Mouse (Mus musculus): ENCODE results near the gene Bcar3.

DNA sequence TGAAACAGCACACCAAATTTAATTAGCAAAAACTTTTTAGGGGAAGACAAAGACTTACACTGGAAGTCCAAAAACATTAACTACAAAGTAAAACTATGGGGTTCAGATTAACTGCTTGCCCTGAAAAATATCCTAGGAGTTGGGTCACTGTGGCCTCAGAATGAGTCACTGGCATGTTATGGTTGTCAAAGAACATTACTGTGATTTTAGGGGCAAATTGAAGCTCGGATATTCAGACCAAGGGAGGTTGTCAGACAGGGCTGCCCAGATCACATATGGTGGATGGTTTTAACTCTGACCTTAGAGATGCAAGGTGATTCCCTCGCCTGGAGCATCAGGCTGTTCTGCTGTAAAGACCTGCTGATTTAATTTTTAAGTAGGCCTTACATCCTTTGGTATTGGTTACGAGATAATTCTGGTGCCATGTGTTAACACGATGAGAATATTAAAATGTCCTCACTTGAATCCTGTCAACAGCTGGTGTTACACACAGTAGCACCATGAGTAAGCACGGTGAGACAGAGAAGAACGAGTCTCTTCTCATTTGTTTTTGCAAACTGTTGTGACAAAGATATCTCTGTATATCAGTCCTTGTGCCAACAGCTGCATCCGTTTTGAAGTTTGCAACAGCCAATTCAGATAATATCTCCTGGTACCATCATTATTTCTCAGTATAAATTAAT, 144.3 kb downstream of the Bcar3 start:
- no peak for TF ChIP-seq USF1 (IDR thresholded peaks at IDR 0.05; ENCODE audit: low read depth, low read length)
- no peak for TF ChIP-seq MEF2A (IDR thresholded peaks at IDR 0.05; ENCODE audit: extremely low read depth, insufficient replicate concordance, low read depth, low read length, poor library complexity, severe bottlenecking)
- TF ChIP-seq CTCF (IDR thresholded peaks at IDR 0.05 in 2 of 3, conservative IDR thresholded peaks at IDR 0.05 in 1 of 3; ENCODE audit: control insufficient read depth in 1 of 3, insufficient read depth in 1 of 3, low read depth in 2 of 3, low read length in 3 of 3, poor library complexity in 1 of 3, severe bottlenecking in 1 of 3): no peak
- no peak for TF ChIP-seq POLR2A (IDR thresholded peaks at IDR 0.05; ENCODE audit: control insufficient read depth in 1 of 2, insufficient read depth in 1 of 2, low read depth in 1 of 2, low read length in 2 of 2, poor library complexity in 1 of 2)
- no peak for TF ChIP-seq CHD2 (IDR thresholded peaks at IDR 0.05; ENCODE audit: low read length)
- no peak for TF ChIP-seq MAZ (IDR thresholded peaks at IDR 0.05; ENCODE audit: low read depth, low read length)
- TF ChIP-seq TCF12 (IDR thresholded peaks at IDR 0.05; ENCODE audit: low read depth, low read length): no peak
- TF ChIP-seq NELFE (IDR thresholded peaks at IDR 0.05; ENCODE audit: low read depth, low read length): no peak

Measured in MEL (cell line).